Mouse (Mus musculus): ENCODE measurements around the gene Tmem151b. TPM values are rescaled to one million over a fixed set of nuclear protein-coding genes. Genes with fewer than 3 reads are reported as not detected.

The Tmem151b gene
- polyA plus RNA-seq, 1 experiment from 2014 or later, result 1.7 TPM

DNA sequence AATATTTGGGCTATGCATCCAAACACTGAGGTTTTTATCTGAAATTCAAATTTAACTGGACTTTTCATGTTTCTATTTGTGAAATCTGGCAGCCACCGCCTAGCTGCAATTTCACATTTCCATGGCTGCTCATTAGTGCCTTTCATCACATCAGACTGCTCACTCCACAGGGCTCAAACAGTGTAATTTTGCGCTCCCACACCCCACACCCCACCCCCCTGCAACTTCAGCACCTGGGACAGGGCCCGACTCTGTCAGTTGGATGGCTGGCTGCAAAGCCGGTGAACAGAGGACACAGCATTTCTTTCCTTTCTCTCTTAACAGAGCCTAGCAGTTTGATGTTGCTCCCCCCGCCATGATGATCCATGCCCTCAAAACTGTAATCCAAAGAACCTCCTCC, 13.2 kb downstream of the Tmem151b start:
- ATAC-seq (ENCODE audit: low read depth) (no peak), DNase-seq (ENCODE audit: low spot score) (peak; percentile 35)
- WGBS, result 12% methylated on average over 5 of the region's 5 CpGs

GRCm38 (mm10) chr17:45532896-45533295, 16.6 kb downstream of the Tmem151b start:
- Histone ChIP-seq H3K4me2 (ENCODE audit: low read depth, low read length) (no peak overlapping the region), H3K27me3 (replicated peaks; ENCODE audit: control insufficient read depth, insufficient read depth, low read length) (peaks cover 26% of the 10 kb centered on the region), H3K27ac (replicated peaks; ENCODE audit: low read depth, low read length) (no peak overlapping the region), H3K4me3 (ENCODE audit: low read depth, low read length) (no peak overlapping the region), H3K4me1 (ENCODE audit: control insufficient read depth, insufficient read depth, low read length) (no peaks in the 10 kb centered on the region), H3K36me3 (ENCODE audit: control insufficient read depth, insufficient read depth, low read length) (no peaks in the 10 kb centered on the region), H3K9ac (ENCODE audit: low read depth, low read length) (no peak overlapping the region), H3K9me3 (ENCODE audit: control insufficient read depth, low read length) (no peaks in the 10 kb centered on the region)
- ATAC-seq (ENCODE audit: low read depth), result no peak
- WGBS, result 54% methylated on average over 15 of the region's 15 CpGs
- DNase-seq (ENCODE audit: low spot score), result no peak

More for the DNA sequence above, 13.2 kb downstream of the Tmem151b start:
- Histone ChIP-seq H3K9me3 (ENCODE audit: control insufficient read depth, low read length) (no peaks in the 10 kb centered on the region), H3K27me3 (replicated peaks; ENCODE audit: control insufficient read depth, insufficient read depth, low read length) (peaks cover 22% of the 10 kb centered on the region), H3K36me3 (ENCODE audit: control insufficient read depth, insufficient read depth, low read length) (no peaks in the 10 kb centered on the region), H3K9ac (ENCODE audit: low read depth, low read length) (no peak overlapping the region), H3K4me2 (ENCODE audit: low read depth, low read length) (no peak overlapping the region), H3K4me3 (ENCODE audit: low read depth, low read length) (no peak overlapping the region), H3K27ac (replicated peaks; ENCODE audit: low read depth, low read length) (no peak overlapping the region), H3K4me1 (ENCODE audit: control insufficient read depth, insufficient read depth, low read length) (no peaks in the 10 kb centered on the region)

GRCm38 (mm10) chr17:45530346-45530782, 19.1 kb downstream of the Tmem151b start:
- WGBS, result 41% methylated on average over 13 of the region's 13 CpGs
- Histone ChIP-seq H3K9ac (ENCODE audit: low read depth, low read length) (no peak overlapping the region), H3K27ac (replicated peaks; ENCODE audit: low read depth, low read length) (no peak overlapping the region), H3K27me3 (replicated peaks; ENCODE audit: control insufficient read depth, insufficient read depth, low read length) (peaks cover 28% of the 10 kb centered on the region), H3K4me3 (ENCODE audit: low read depth, low read length) (no peak overlapping the region), H3K36me3 (ENCODE audit: control insufficient read depth, insufficient read depth, low read length) (no peaks in the 10 kb centered on the region), H3K4me1 (ENCODE audit: control insufficient read depth, insufficient read depth, low read length) (no peaks in the 10 kb centered on the region), H3K9me3 (ENCODE audit: control insufficient read depth, low read length) (no peaks in the 10 kb centered on the region), H3K4me2 (ENCODE audit: low read depth, low read length) (no peak overlapping the region)
- no peak for DNase-seq (ENCODE audit: low spot score)
- no peak for ATAC-seq (ENCODE audit: low read depth)

DNA sequence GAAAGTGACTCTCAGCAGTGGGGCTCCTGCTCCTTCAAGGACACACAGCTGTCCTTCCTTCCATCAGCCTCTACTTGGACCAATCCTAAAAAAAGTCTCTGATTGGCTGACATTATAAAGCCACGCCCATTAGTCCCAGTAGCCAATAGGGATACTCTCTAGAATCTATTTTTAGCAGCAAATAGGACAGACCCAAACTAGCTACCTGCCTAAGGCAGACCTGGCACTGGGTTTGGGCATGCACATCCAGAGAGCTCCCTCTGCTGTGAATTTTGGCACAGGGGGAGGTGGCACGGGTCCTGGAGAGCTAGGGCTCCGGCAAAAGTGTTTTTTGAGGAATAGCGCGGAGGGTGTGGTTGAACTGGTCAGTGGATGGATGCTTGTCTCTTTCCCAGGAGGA, 22.9 kb downstream of the Tmem151b start:
- Histone ChIP-seq H3K9ac (ENCODE audit: low read depth, low read length) (no peak overlapping the region), H3K27me3 (replicated peaks; ENCODE audit: control insufficient read depth, insufficient read depth, low read length) (peaks cover 20% of the 10 kb centered on the region), H3K9me3 (ENCODE audit: control insufficient read depth, low read length) (no peaks in the 10 kb centered on the region), H3K4me1 (ENCODE audit: control insufficient read depth, insufficient read depth, low read length) (no peaks in the 10 kb centered on the region), H3K27ac (replicated peaks; ENCODE audit: low read depth, low read length) (no peak overlapping the region), H3K4me3 (ENCODE audit: low read depth, low read length) (no peak overlapping the region), H3K4me2 (ENCODE audit: low read depth, low read length) (no peak overlapping the region), H3K36me3 (ENCODE audit: control insufficient read depth, insufficient read depth, low read length) (no peaks in the 10 kb centered on the region)
- WGBS, result 10% methylated on average over 5 of the region's 5 CpGs
- ATAC-seq (ENCODE audit: low read depth) (no peak), DNase-seq (ENCODE audit: low spot score) (no peak)

- no peak for ATAC-seq (ENCODE audit: low read depth)
- 65% methylated on average over 4 of the region's 4 CpGs for WGBS
- Histone ChIP-seq H3K36me3 (ENCODE audit: control insufficient read depth, insufficient read depth, low read length) (no peaks in the 10 kb centered on the region; the same call in 1 of the 2 replicates), H3K27me3 (replicated peaks; ENCODE audit: control insufficient read depth, insufficient read depth, low read length) (peaks cover 7% of the 10 kb centered on the region; the same call in 1 of the 2 replicates), H3K9ac (ENCODE audit: low read depth, low read length) (no peak overlapping the region), H3K27ac (replicated peaks; ENCODE audit: low read depth, low read length) (no peak overlapping the region), H3K4me1 (ENCODE audit: control insufficient read depth, insufficient read depth, low read length) (no peaks in the 10 kb centered on the region), H3K4me2 (ENCODE audit: low read depth, low read length) (no peak overlapping the region), H3K4me3 (ENCODE audit: low read depth, low read length) (no peak overlapping the region), H3K9me3 (ENCODE audit: control insufficient read depth, low read length) (no peaks in the 10 kb centered on the region)
- no peak for DNase-seq (ENCODE audit: low spot score)
Measured at GRCm38 (mm10) chr17:45524961-45525360, 24.5 kb downstream of the Tmem151b start.

GRCm38 (mm10) chr17:45523263-45523662, 26.2 kb downstream of the Tmem151b start, which contains the start of gene Tcte1:
Tcte1 (plus strand) TSS chr17:45523434.
- H3K4me1 ChIP-seq (ENCODE audit: control insufficient read depth, insufficient read depth, low read length), result no peaks in the 10 kb centered on the region
- peak; percentile 80 for DNase-seq (ENCODE audit: low spot score)
- peak; percentile 90 for ATAC-seq (ENCODE audit: low read depth)
- H3K36me3 ChIP-seq (ENCODE audit: control insufficient read depth, insufficient read depth, low read length), result peaks cover 5% of the 10 kb centered on the region; the same call in 1 of the 2 replicates
- H3K27me3 ChIP-seq (replicated peaks; ENCODE audit: control insufficient read depth, insufficient read depth, low read length), result peaks cover 5% of the 10 kb centered on the region; the same call in 1 of the 2 replicates
- H3K4me2 ChIP-seq (ENCODE audit: low read depth, low read length), result peak within 1 kb of the TSS; percentile 81
- H3K4me3 ChIP-seq (ENCODE audit: low read depth, low read length), result peak within 1 kb of the TSS; percentile 43
- no peaks in the 10 kb centered on the region for H3K9me3 ChIP-seq (ENCODE audit: control insufficient read depth, low read length)
- H3K9ac ChIP-seq (ENCODE audit: low read depth, low read length), result peak within 1 kb of the TSS; percentile 66
- H3K27ac ChIP-seq (replicated peaks; ENCODE audit: low read depth, low read length), result no peak within 1 kb of the TSS
- WGBS, result 2% methylated on average over 20 of the region's 21 CpGs

DNA sequence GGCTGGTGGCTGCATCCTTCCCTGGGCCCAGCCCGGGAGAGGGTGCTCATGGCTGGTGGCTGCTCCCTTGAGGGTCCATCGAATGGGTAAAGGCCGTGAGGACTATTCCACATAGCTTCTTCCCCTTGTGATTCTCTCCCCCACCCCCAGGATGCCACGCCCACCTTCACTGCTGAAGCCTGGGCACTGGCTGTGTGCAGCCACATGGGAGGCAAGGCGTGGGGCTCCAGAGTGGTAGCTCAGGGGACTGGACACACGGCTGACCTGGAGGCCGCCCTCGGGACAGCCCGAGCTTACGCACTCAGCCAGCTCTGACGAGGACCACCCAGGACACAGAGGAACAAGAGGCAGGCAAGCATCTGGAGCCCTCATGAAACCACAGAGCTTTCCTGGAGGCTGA, 29.3 kb downstream of the Tmem151b start:
- WGBS, result 77% methylated on average over 11 of the region's 11 CpGs
- Histone ChIP-seq H3K9ac (ENCODE audit: low read depth, low read length) (no peak overlapping the region), H3K27ac (replicated peaks; ENCODE audit: low read depth, low read length) (no peak overlapping the region), H3K36me3 (ENCODE audit: control insufficient read depth, insufficient read depth, low read length) (peaks cover 17% of the 10 kb centered on the region; the same call in 1 of the 2 replicates), H3K4me3 (ENCODE audit: low read depth, low read length) (no peak overlapping the region), H3K27me3 (replicated peaks; ENCODE audit: control insufficient read depth, insufficient read depth, low read length) (peaks cover 2% of the 10 kb centered on the region; the same call in 1 of the 2 replicates), H3K4me2 (ENCODE audit: low read depth, low read length) (no peak overlapping the region), H3K4me1 (ENCODE audit: control insufficient read depth, insufficient read depth, low read length) (no peaks in the 10 kb centered on the region), H3K9me3 (ENCODE audit: control insufficient read depth, low read length) (no peaks in the 10 kb centered on the region)
- no peak for DNase-seq (ENCODE audit: low spot score)
- ATAC-seq (ENCODE audit: low read depth), result no peak

DNA sequence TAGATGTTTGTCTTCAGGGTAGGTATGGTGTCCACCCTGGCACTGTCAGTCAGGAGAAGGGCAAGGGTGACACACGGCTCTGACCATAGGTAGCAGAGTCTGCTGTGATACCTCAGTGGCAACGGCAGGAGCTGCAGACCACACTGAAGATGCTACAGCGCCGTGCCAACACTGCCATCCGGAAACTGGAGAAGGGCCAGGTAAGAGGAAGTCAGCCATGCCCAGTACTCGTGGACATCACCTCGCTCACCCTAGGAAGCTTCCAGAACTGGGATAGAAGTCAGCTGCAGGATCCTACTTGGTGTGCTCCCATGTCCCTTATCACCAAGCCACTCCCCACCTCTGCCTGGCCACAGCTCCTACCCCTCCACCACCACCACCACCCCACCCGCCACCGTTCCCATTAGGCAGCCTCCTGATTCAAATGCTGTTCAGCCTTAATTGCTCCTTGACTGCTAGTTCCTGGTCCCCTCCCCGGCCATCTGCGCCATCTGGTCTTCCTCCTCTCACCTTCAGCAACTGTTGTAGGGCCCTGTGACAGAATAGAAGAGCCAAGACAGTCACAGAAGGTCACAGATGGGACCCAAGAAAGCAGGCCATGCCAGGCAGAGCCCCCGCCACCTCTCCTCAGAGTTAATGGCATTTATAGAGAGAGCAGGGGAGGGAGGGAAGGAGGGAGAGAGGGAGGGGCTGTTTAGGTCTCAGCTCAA, 30.6 kb downstream of the Tmem151b start:
- WGBS, result 88% methylated on average over 12 of the region's 12 CpGs
- ATAC-seq (ENCODE audit: low read depth) (no peak), DNase-seq (ENCODE audit: low spot score) (no peak)
- Histone ChIP-seq H3K4me1 (ENCODE audit: control insufficient read depth, insufficient read depth, low read length) (no peaks in the 10 kb centered on the region), H3K27ac (replicated peaks; ENCODE audit: low read depth, low read length) (no peak overlapping the region), H3K4me3 (ENCODE audit: low read depth, low read length) (no peak overlapping the region), H3K27me3 (replicated peaks; ENCODE audit: control insufficient read depth, insufficient read depth, low read length) (no peaks in the 10 kb centered on the region), H3K9ac (ENCODE audit: low read depth, low read length) (no peak overlapping the region), H3K36me3 (ENCODE audit: control insufficient read depth, insufficient read depth, low read length) (peaks cover 17% of the 10 kb centered on the region; the same call in 1 of the 2 replicates), H3K9me3 (ENCODE audit: control insufficient read depth, low read length) (no peaks in the 10 kb centered on the region), H3K4me2 (ENCODE audit: low read depth, low read length) (no peak overlapping the region)
